Mouse (Mus musculus) hindbrain, embryonic 14.5 days (tissue): Measurements from ENCODE around the gene Myl4. TPM values are rescaled to one million over a fixed set of nuclear protein-coding genes. Genes with fewer than 3 reads are reported as not detected.

Experiments
- ATAC-seq: fragments of 200-750 bp; cut with Nextera tagmentation; 2 replicates; pipeline ENCODE4 v1.8.0; 2017; ENCODE audit warnings: moderate number of reproducible peaks, mild to moderate bottlenecking, moderate TSS enrichment, moderate library complexity; ENCODE audit not compliant: low FRiP score
- DNase-seq: peaks from one replicate; pipeline ENCODE4 v3.0.0-alpha.2; 2015; ENCODE audit warnings: low spot score
- H3K27ac ChIP-seq: fragments of 300-500 bp; sonication (generic); 2 replicates; pipeline ENCODE4 v1.5.1; 2014; ENCODE audit warnings: mild to moderate bottlenecking, moderate library complexity
- H3K27me3 ChIP-seq: fragments of 300-500 bp; sonication (generic); 2 replicates; pipeline ENCODE4 v1.6.1; 2014; ENCODE audit warnings: mild to moderate bottlenecking, low read length, mixed read lengths; ENCODE audit not compliant: control insufficient read depth, insufficient read depth
- H3K36me3 ChIP-seq: fragments of 300-500 bp; sonication (generic); replicated peaks from 2 replicates; pipeline ENCODE4 v1.6.1; 2014; ENCODE audit not compliant: control insufficient read depth, insufficient read depth
- H3K4me1 ChIP-seq: fragments of 300-500 bp; sonication (generic); replicated peaks from 2 replicates; pipeline ENCODE4 v1.6.1; 2014; ENCODE audit warnings: antibody characterized with exemption, low read length, mixed read lengths; ENCODE audit not compliant: control insufficient read depth, insufficient read depth
- H3K4me2 ChIP-seq: fragments of 300-500 bp; sonication (generic); replicated peaks from 2 replicates; pipeline ENCODE4 v1.6.1; 2014; ENCODE audit warnings: mild to moderate bottlenecking, moderate library complexity
- H3K4me3 ChIP-seq: fragments of 300-500 bp; sonication (generic); replicated peaks from 2 replicates; pipeline ENCODE4 v1.5.1; 2014; ENCODE audit warnings: mild to moderate bottlenecking, low read length
- H3K9ac ChIP-seq: fragments of 300-500 bp; sonication (generic); 2 replicates; pipeline ENCODE4 v1.6.1; 2014
- H3K9me3 ChIP-seq: fragments of 300-500 bp; sonication (generic); 2 replicates; pipeline ENCODE4 v1.6.1; 2016; ENCODE audit warnings: low read length; ENCODE audit not compliant: control insufficient read depth
- WGBS: fragments of 180-500 bp; shearing (Covaris S2); extraction: QIAGEN DNeasy Blood & Tissue Kit; methylation state at CpG from one replicate; pipeline ENCODE4 v1.1.7; 2014; 5-methylcytosine and 5-hydroxymethylcytosine counted together
- polyA plus RNA-seq: library from polyadenylated mRNA; unstranded; fragments of >200 nt; fragmentation: Nextera tagmentation; extraction: Ambion mirVana; gene quantifications from 2 replicates; pipeline ENCODE4 v1.2.1, GENCODE M21; 2014

Gene Myl4
- polyA plus RNA-seq, 1 experiment from 2014 or later: 2.4 TPM

GRCm38 (mm10) chr11:104637010-104637409, 86.5 kb downstream of the Myl4 start:
- ATAC-seq: no peak
- no peak overlapping the region for H3K4me2 ChIP-seq
- H3K36me3 ChIP-seq: no peaks in the 10 kb centered on the region
- no peaks in the 10 kb centered on the region for H3K9me3 ChIP-seq
- H3K27me3 ChIP-seq: no peaks in the 10 kb centered on the region
- H3K4me1 ChIP-seq: no peaks in the 10 kb centered on the region
- DNase-seq: no peak
- H3K4me3 ChIP-seq: no peak overlapping the region
- no peak overlapping the region for H3K27ac ChIP-seq
- WGBS: 94% methylated on average over 14 of the region's 14 CpGs
- no peak overlapping the region for H3K9ac ChIP-seq

- 52% methylated on average over 5 of the region's 5 CpGs for WGBS
These were observed 87.5 kb downstream of the Myl4 start for GRCm38 (mm10) chr11:104638006-104638405.

GRCm38 (mm10) chr11:104638906-104639305, 88.4 kb downstream of the Myl4 start:
- Histone ChIP-seq H3K9ac (no peak overlapping the region), H3K4me2 (no peak overlapping the region), H3K9me3 (no peaks in the 10 kb centered on the region), H3K4me3 (no peak overlapping the region), H3K27me3 (no peaks in the 10 kb centered on the region), H3K27ac (no peak overlapping the region), H3K4me1 (no peaks in the 10 kb centered on the region), H3K36me3 (no peaks in the 10 kb centered on the region)
- no peak for DNase-seq
- 84% methylated on average over 2 of the region's 2 CpGs for WGBS
- no peak for ATAC-seq

More at GRCm38 (mm10) chr11:104638006-104638405, 87.5 kb downstream of the Myl4 start:
- Histone ChIP-seq H3K4me1 (no peaks in the 10 kb centered on the region), H3K4me3 (no peak overlapping the region), H3K9ac (no peak overlapping the region), H3K27ac (no peak overlapping the region), H3K36me3 (no peaks in the 10 kb centered on the region), H3K4me2 (no peak overlapping the region), H3K9me3 (no peaks in the 10 kb centered on the region), H3K27me3 (no peaks in the 10 kb centered on the region)
- DNase-seq: no peak
- no peak for ATAC-seq

- Histone ChIP-seq H3K27me3 (no peaks in the 10 kb centered on the region), H3K36me3 (no peaks in the 10 kb centered on the region), H3K4me2 (no peak overlapping the region), H3K4me3 (no peak overlapping the region), H3K4me1 (no peaks in the 10 kb centered on the region), H3K27ac (no peak overlapping the region), H3K9me3 (no peaks in the 10 kb centered on the region), H3K9ac (no peak overlapping the region)
- ATAC-seq: no peak
- 87% methylated on average over 9 of the region's 9 CpGs for WGBS
- DNase-seq: no peak
These were observed 89.2 kb downstream of the Myl4 start for GRCm38 (mm10) chr11:104639634-104640033.

GRCm38 (mm10) chr11:104640894-104641293, 90.4 kb downstream of the Myl4 start:
- H3K36me3 ChIP-seq: no peaks in the 10 kb centered on the region
- H3K4me1 ChIP-seq: no peaks in the 10 kb centered on the region
- H3K9me3 ChIP-seq: no peaks in the 10 kb centered on the region
- no peak for DNase-seq
- no peak overlapping the region for H3K9ac ChIP-seq
- H3K27ac ChIP-seq: no peak overlapping the region
- WGBS: 79% methylated on average over 10 of the region's 10 CpGs
- H3K4me2 ChIP-seq: no peak overlapping the region
- H3K27me3 ChIP-seq: no peaks in the 10 kb centered on the region
- H3K4me3 ChIP-seq: no peak overlapping the region
- ATAC-seq: no peak

GRCm38 (mm10) chr11:104643236-104643635, 92.8 kb downstream of the Myl4 start:
- no peaks in the 10 kb centered on the region for H3K27me3 ChIP-seq
- no peak overlapping the region for H3K4me3 ChIP-seq
- no peaks in the 10 kb centered on the region for H3K9me3 ChIP-seq
- no peak overlapping the region for H3K9ac ChIP-seq
- no peak overlapping the region for H3K4me2 ChIP-seq
- WGBS: 69% methylated on average over 4 of the region's 4 CpGs
- H3K27ac ChIP-seq: no peak overlapping the region
- ATAC-seq (no peak), DNase-seq (no peak)
- no peaks in the 10 kb centered on the region for H3K4me1 ChIP-seq
- no peaks in the 10 kb centered on the region for H3K36me3 ChIP-seq

Other genes starting within 250 kb of the Myl4 start
- 30.7 and 33.8 TPM in 2 replicates for gene Kansl1, start 81.8 kb upstream of the Myl4 start, polyA plus RNA-seq
- gene Cdc27, start within 50 bp of the Myl4 start, polyA plus RNA-seq: 44.4 and 46.9 TPM in 2 replicates
- gene Itgb3, start 57.3 kb downstream of the Myl4 start, polyA plus RNA-seq: 0.43 and 0.68 TPM in 2 replicates
- 0.03 and 0.21 TPM in 2 replicates for gene Gm11639, start 135.0 kb downstream of the Myl4 start, polyA plus RNA-seq